Mouse (Mus musculus) thymus, postnatal 25 days (tissue): ENCODE measurements around the gene Nfil3.

Experiments used
- DNase-seq: peaks from one replicate; pipeline ENCODE4 v3.0.0; 2022

Gene Nfil3

DNA sequence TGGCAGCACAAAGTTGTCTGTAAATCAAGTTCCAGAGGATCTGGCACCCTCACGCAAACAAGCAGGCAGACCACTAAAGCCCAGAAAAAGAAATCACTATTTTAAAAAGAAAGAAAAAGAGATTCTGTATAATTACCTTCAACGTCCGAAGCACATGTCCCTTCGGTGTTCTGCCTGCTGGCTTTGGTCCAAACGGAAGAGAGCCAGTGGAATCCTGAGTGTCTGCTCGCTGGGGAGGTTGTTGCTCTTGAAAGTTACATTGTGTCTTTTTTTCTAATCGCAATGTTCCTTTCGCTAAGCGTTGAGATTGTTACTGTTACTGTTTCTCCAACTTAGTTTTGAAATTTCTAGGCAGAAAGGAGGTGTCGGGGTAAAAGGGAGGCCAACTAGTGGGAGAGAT lies 50.3 kb downstream of the Nfil3 start:
- DNase-seq, result no peak

DNA sequence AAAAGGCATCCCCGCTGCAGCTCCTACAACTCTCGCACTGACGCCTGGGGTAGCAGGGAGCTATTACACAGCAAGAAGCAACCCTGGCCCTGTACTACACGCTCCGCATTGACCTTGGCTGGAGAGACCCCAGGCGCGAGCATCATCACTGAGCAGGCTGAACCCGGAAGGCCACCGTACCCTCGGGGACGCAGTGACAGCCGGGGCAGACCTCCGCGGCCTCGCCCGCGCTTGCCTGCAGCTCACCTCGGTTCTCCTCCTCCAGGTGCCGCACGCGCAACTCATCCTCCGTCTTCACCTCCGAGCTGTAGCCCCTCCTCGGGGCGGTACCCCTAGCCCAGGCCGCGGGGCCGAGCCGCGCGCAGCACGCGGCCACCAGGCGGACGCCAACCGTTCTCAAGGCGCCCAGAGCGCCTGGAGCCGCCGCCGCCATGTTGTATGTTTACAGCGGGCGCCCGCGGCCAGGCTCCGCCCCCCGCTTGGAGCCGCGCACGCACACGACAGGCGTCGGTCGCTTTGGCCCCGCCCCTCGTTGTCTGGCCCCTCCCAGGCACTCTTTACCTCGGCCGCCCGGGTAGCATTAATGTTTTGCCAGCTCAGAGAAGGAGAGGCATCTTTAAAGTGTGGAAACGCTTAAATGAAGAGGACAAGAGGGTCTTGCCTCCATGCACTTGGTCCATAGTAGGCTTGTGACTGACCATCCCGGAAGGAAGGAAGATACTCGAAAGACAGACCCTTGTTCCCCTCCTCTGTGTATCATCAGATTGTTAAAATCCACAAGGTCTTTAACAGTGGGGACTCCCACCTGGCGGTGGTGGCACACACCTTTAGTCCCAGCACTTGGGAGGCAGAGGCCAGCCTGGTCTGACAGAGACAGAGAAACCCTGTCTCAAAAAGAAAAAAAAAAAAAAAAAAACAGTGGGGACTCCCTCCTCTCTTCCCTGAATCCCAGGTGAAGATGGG lies 51.4 kb downstream of the Nfil3 start, which contains the start of gene Auh:
Gene Auh, minus strand, starts transcription at position 473 of the 963 bp plus-strand sequence.
- peak; percentile 88 for DNase-seq

DNA sequence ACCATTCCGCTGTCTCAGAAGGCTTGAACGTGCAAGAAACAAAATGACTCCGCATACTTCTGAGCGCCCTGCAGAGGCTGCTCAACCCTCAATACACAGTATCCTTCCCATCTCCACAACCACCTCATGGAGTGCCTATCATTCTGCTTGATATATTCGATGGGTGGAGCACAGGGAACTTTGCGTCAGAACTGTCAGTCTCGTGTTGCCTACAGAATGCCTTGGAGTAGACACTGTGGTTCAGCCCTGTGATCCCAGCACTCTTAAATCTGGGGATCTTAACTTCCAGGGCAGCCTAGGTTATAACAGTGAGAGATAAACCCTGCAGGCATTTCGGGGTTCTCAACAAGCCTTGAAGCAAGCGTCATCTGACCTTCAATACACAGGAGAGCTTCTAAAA lies 52.5 kb downstream of the Nfil3 start:
- no peak for DNase-seq

DNA sequence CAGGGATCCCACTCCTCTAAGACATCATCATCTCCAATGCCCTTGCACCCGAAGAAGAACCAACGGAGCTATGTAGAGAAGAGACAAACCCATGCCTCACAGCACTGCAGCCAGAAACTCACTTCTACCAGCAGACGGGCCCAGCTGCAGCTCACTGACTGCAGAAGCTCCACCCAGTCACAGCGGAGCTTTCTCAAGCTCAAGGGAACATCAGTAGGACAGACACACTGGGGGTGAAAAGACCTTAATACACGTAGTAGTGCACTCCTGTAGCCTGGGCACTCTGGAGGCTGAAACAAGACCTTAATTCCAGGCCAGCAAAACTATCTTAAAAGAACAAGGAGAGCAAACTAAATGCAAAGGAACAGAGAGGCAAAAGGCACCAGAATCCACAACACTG lies 56.4 kb downstream of the Nfil3 start:
- peak; percentile 50 for DNase-seq

DNA sequence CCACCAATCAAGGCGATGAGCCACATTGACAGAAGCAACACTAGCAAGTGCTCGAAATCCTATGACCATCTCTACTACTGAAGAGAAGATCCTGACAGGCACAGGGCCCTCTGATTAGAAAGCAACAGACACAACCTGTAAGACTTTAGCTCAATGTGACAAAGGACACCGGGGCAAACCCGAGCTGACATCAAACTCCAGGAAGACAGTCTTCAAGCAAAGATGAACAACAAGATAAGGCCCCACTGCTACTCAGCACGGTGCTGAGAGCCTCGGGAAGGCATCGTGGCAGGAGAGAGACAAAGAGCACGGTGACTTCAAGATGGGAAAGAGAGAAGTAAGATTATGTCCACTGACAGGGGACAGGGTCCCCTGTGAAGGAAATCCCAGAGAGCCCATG lies 58.9 kb downstream of the Nfil3 start:
- peak; percentile 38 for DNase-seq

DNA sequence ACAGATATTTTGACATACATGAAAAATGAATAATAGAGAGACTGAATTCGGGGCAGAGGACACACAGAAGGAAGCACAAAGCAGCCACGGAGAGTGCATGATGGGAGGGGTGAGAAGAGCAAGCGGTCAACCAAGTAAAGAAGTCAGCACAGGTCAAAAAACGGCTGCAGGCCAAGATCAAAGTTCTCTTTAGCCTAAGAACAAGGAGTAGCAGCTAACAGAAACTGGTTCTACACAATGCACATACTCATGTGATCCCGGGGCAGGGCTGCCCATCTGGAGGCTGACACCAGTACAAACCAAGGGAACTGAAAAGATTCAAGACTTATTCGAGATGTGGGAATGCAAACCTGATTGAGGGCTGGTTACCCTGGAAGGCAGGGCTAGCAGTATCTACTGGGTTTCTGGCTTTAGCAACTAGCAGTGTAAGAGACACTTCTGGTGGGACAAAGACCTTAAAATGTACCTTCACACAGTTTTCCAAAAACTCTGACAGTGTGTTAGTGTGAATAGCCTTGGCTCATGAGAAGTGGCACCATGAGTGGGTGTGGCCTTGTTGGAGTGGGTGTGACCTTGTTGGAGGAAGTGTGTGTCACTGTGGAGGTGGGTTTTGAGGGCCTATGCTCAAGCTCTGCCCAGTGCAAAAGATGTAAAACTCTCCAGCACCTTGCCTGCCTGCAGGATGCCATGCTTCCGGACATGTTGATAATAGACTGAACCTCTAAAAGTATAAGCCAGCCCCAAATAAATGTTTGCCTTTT lies 59.6 kb downstream of the Nfil3 start:
- DNase-seq, result no peak

DNA sequence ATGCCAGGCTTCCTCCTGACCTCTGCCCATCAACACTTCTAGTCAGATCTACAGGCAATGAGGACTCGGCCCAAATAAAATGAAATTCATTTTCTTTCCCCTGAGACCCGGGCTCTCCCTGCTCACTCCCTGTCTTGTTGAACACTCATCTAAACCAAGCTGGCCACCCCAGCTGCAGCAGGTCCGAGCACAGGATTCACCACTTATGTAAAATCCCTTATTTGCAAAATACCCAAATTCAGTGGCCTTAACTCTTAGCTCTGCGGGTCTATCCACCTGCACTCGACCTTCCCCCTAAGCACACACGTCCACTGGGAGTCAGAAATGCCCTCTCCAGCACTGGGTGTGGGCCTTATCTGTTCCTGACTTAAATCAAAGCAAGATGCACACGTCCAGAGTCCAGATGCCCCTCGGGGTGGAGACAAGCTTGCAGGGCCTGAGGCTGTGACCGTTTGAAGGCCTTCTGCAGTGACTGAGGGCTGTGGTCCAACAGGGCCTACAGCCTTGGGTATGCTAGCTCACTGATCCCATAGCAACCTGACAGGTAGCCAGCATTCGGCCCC lies 61.0 kb downstream of the Nfil3 start:
- DNase-seq, result no peak

DNA sequence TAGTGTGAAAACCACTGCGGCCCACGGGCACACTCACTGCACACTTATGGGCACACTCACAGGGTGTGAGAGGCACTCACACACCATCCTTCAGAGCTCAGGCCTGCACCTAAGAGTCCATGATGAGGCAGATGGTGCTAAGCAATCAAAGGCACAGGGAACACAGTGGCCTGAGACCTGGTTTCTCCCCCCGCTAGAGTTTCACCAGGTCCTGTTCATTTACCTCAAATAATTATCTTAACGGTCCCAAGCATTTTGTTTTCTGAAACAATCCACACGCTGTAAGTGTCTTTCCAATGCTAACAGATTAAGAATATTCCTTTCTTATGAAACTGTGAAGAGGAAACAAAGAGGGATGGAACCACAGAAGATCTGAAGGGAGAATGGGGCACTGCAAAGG lies 62.5 kb downstream of the Nfil3 start:
- no peak for DNase-seq
